Mouse (Mus musculus) layer of hippocampus, adult 18-20 months (tissue): ENCODE results near the gene R3hdm4. TPM values are rescaled to one million over a fixed set of nuclear protein-coding genes. Genes with fewer than 3 reads are reported as not detected.
A peak's percentile ranks its signal among the peaks of the same experiment; 100 is the strongest.

Source experiments
- DNase-seq, 2 experiments: peaks; one replicate each; pipeline ENCODE4 v3.0.0; 2022; ENCODE audit warnings: low spot score in 2 of 2
- total RNA-seq, 2 experiments: library from RNA; stranded (reverse); gene quantifications; 2 replicates each; pipeline ENCODE4 v1.2.3; 2021

Gene R3hdm4
- total RNA-seq, 2 experiments from 2014 or later: 366 to 401 TPM

- DNase-seq: no peak
Measured at GRCm38 (mm10) chr10:79925785-79926490, 4.9 kb upstream of the R3hdm4 start.

DNA sequence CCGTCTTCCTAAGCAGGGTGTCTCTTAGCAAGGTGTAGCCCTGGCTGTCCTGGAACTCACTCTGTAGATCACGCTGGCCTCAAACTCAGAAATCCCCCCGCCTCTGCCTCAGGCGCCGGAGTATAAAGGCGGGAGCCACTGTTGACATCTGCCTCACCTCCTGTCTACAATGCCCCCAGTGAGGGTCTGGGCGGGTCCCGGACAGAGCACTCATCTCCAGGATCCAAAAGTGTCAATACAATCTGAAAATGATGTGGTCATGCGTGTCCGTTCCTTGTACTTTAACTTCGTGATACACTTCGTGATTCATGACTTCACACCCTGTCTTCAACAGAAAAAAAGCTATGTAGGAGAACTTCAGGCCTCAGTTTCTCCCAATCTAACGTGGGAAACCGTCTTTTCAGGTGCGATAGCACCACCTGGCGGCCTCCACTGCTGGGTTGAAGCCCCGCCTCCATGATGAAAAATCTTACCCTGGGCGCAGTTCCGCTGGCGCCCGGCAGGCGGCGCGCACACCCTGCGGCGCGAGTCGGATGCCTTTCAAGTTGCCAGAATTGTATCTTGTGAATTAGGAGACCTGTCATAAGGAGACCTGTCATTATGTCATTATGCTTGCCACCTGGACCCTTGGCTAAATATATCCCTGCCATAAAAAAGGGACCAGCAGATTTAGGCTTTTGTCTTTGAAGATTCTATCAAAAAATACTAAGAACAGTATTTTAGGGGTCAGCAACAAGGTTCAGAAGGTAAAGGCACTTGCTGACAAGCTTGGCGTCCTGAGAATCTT is 4.2 kb upstream of the R3hdm4 start:
- DNase-seq: peak; percentile 91 to 98

- no peak for DNase-seq
Measured at GRCm38 (mm10) chr10:79921572-79921971, 564 bp upstream of the R3hdm4 start.

DNA sequence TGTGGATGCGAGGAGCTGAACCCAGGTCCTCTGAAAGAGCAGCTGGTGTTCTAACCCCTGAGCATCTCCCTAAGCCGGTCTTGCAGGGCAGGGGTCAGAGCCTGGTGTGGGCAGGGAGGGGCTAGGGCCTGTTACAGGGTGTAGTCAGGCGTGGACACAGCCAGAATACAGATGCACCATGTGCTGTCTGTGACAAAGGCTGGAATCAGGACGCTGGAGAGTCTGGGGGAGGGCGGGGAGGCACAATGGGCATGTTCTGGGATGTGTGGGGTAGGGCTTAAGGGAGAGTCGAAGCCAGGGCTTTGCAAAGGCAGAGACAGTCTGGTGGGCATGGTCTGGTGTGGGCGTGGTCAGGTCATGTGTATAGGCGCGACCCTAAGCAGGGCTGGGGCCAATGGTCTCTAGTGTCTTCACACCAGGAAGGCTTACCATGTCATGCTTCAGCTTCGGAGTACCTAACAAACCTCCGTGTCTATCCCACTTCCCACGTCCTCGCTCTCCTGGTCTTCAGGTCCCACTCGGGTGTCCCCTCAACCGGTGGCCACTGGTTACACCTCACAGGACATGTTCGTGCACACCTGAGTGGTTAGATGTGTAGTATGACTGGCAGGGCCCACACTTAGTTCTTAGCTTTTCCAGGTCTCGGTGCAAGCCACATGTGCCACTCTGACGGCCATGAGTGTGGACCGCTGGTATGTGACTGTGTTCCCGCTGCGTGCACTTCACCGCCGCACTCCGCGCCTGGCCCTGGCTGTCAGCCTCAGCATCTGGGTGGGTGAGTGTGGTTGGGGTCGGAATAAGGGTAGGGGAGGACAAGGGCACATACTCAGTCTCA is 735 bp downstream of the R3hdm4 start:
- no peak for DNase-seq

GRCm38 (mm10) chr10:79919251-79919849 is 1.7 kb downstream of the R3hdm4 start:
- no peak for DNase-seq

GRCm38 (mm10) chr10:79918231-79919078 is 2.6 kb downstream of the R3hdm4 start:
- no peak for DNase-seq

DNA sequence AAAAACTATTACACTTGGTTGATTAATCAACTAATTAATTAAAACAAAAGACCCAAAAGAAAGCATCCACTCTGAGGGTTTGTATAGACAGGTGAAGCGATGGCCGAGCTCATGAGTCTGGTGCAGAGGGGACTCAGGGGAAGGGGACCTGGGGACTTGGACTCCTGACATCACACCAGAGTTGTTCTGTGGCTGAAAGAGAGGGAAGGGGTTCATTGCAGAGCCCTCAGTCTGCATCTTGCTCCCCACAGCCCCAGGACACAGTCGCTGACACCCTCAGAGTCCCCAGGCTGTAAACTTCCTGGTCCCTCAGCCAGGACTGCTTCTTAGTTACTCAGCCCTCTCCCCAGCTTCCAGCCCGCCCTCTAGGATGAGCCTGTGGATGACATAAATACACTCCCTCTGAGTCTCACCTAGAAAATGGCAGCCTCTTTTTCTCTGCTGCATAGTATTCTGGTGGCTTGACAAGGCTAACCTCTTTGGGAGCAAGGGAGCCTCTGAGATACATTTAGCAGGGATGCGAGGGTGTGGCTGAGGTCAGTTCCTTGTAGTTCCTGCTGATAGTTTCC is 3.4 kb downstream of the R3hdm4 start:
- no peak for DNase-seq

DNA sequence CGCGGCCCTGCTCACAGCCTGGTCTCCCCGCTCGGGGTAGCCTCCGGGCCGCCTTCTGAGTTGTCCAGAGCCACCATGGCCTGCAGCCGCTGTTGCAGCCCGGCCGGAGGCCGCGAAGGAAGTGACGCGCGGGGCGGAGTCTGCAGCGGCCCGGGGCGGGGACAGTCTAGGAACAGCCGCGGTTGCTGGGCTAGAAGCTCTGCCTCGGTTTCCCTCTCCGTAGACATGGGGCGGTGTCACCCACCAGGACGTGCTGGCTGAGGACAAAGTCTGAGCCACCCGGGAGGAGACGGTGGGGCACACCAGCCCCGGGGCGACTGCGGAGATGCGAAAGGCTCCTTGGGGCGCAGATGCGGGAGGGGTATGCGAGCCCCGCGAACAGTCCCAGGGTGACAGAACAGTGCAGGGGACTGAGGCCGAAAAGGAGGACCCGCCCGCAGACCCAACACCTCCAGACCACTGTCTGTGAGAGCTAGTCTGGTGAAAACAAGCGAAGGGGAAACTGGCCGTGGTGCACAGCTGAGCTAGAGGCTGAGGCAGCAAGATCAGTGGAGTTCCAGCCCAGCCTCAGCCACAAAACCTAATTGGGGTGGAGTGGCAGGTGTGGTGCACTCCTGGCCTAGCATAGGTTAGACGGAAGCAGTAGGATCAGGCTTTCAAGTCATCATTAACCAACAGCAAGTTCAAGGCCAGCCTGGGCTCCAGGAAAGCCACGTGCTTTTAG is 4.0 kb downstream of the R3hdm4 start, which contains the start of gene Kiss1r:
Gene Kiss1r, plus strand, starts transcription at position 164 of the 724 bp plus-strand sequence.
- DNase-seq: peak; percentile 80 to 86

- peak in 1 of 2 experiments; percentile 43 for DNase-seq
Measured at GRCm38 (mm10) chr10:79916081-79916480, 4.9 kb downstream of the R3hdm4 start.

- DNase-seq: no peak
Measured at GRCm38 (mm10) chr10:79914948-79915596, 5.9 kb downstream of the R3hdm4 start.

GRCm38 (mm10) chr10:79914131-79914947 is 6.7 kb downstream of the R3hdm4 start:
- DNase-seq: no peak

DNA sequence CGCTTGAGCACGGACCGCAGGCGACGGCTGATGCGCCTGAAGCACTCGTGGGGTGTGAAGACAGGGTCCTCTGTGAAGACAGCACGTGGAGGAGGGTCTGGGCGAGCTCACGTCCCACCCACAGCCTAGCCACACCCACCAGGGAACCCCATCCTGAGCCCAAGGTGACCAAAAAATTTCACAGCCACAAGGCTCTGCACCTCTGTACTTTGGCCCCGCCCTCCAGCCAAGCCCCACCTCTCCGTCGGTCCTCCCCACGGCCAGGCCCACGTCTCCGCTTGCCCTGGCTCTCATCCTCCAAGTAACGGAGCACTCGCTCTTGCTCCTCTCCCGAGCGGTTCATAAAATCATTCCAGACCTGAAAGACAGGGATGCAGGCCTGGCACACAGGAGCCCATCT is 8.6 kb downstream of the R3hdm4 start:
- DNase-seq: no peak

DNA sequence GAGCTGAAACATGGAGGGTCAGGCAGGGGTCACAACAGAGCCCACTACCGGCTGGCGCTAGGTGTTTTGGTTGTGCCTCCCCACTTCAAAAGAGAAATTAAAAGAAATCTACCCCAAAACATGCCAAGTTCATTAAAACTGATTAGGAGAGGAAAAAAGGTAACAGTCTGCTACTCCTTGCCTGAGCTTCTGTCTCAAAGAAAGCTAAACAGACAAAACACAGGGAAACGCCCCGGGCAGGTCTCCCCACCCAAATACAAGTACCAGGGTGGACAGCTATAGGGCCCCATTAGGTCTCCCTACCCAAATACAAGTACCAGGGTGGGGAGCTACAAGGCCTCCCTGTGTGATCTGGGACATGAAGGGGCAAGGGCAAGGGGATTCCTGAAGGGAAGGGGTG is 10.5 kb downstream of the R3hdm4 start, which contains the start of gene Gm26602:
Gene Gm26602, plus strand, starts transcription at position 301 of the 400 bp plus-strand sequence.
- DNase-seq: no peak

DNA sequence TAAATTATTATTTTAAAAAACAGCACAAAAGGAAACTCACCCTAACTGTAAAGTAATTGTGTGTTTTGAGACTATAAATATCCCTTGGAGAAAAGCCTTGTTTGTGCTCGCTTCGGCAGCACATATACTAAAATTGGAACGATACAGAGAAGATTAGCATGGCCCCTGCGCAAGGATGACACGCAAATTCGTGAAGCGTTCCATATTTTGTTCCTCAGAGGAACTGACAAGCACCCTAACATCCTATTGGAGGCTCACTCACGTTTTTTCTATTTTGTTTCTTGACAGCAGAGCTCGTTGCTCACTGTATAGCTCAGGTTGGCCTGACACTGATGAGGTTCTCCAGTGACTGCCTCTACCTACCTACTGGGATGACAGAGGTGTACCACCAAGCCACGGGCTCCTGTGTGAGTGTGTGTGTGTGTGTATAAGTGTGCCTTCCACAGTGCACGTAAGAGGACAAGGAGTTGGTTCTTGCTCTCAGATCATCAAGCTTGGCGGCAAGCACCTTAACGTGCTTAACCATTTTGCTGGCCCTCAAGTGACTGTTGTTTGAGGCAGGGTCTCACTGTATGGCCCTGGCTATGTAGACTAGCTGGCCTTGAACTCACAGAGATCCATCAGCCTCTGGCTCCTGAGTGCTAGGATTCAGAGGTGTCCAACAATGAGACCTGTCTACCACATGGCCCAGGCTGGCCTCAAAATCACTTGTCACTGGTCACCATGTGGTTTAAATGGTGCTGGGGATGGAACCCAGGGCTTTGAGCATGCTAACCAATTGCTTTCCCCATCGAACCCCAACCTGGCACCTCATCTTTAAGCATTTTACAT is 11.7 kb downstream of the R3hdm4 start:
- peak; percentile 45 to 80 for DNase-seq

- DNase-seq: peak; percentile 94 to 96
Measured at GRCm38 (mm10) chr10:79908167-79909091, 12.6 kb downstream of the R3hdm4 start, which contains the start of gene Med16. Med16 (minus strand) TSS chr10:79908923.

GRCm38 (mm10) chr10:79907415-79907814 is 13.6 kb downstream of the R3hdm4 start:
- DNase-seq: no peak
